ENCODE assay signal across 8 mouse cellular contexts in genomic region chr7:19295503-19296185, GRCm38 (mm10). TPM values are rescaled to one million over a fixed set of nuclear protein-coding genes. Genes with fewer than 3 reads are reported as not detected.
DNase-seq lines count a peak whose midpoint lies in the region; ATAC-seq lines count a peak whose summit lies in the region.

No protein-coding gene starts in this region.

- no peaks in the 10 kb centered on the region for H3K9me3 ChIP-seq in hindbrain, embryonic 13.5 days

- DNase-seq in NIH3T3 (ENCODE audit: low read depth) = peak; percentile 98
- peak; percentile 99 to 100 for DNase-seq in cerebellum, postnatal 14 days
- peak; percentile 89 to 95 for DNase-seq in frontal cortex, postnatal 14 days (ENCODE audit: low spot score in 2 of 2)
- peak; percentile 94 to 97 for DNase-seq in layer of hippocampus, postnatal 14 days (ENCODE audit: low spot score in 2 of 2)
- DNase-seq in lung, postnatal 10 days = peak; percentile 99
- peak; percentile 86 for DNase-seq in retina, adult 2 months (ENCODE audit: low read depth, low spot score)
- peak; percentile 96 for DNase-seq in thymus, postnatal 25 days

- H3K4me1 ChIP-seq in hindbrain, embryonic 13.5 days (replicated peaks) = peaks cover 20% of the 10 kb centered on the region

- no peaks in the 10 kb centered on the region for H3K27me3 ChIP-seq in hindbrain, embryonic 13.5 days

- 20% methylated on average over 20 of the region's 22 CpGs for WGBS in hindbrain, embryonic 13.5 days

- peak overlapping the region; percentile 41 for H3K4me2 ChIP-seq in hindbrain, embryonic 13.5 days

- peak; percentile 64 for ATAC-seq in hindbrain, embryonic 13.5 days (ENCODE audit: low FRiP score)

- H3K4me3 ChIP-seq in hindbrain, embryonic 13.5 days = 0 out of 2 replicates have a peak overlapping the region, but pooled peaks have one; percentile 12

- H3K9ac ChIP-seq in hindbrain, embryonic 13.5 days = no peak overlapping the region

- H3K27ac ChIP-seq in hindbrain, embryonic 13.5 days = no peak overlapping the region

- H3K36me3 ChIP-seq in hindbrain, embryonic 13.5 days = peaks cover 35% of the 10 kb centered on the region

RNA-seq across cellular contexts. Expression of gene Rtn2, which starts 13.2 kb away (rescaled TPM):
- 101 and 104 TPM in 2 replicates for polyA plus RNA-seq in hindbrain, embryonic 13.5 days (2015; fragmentation: Nextera tagmentation; extraction: Ambion mirVana)
- 100 to 1,000 TPM in 1 of 2 experiments, 10 to 100 TPM in 1; 93.0 to 104 TPM for total RNA-seq in layer of hippocampus, postnatal 14 days (2021)

RNA-seq across cellular contexts. Expression of gene Fosb, which starts 14.2 kb away (rescaled TPM):
- 0.06 and 0.08 TPM in 2 replicates for polyA plus RNA-seq in hindbrain, embryonic 13.5 days (2015; fragmentation: Nextera tagmentation; extraction: Ambion mirVana)
- total RNA-seq in layer of hippocampus, postnatal 14 days (2021) = 1 to 10 TPM; 6.1 to 6.5 TPM

RNA-seq across cellular contexts. Expression of gene Ppm1n, which starts 15.8 kb away (rescaled TPM):
- polyA plus RNA-seq in hindbrain, embryonic 13.5 days (2015; fragmentation: Nextera tagmentation; extraction: Ambion mirVana) = 0.49 and 0.69 TPM in 2 replicates
- total RNA-seq in layer of hippocampus, postnatal 14 days (2021) = under 1 TPM in 1 of 2 experiments, not detected in 1; 0.79 TPM

RNA-seq across cellular contexts. Expression of gene Vasp, which starts 24.0 kb away (rescaled TPM):
- polyA plus RNA-seq in hindbrain, embryonic 13.5 days (2015; fragmentation: Nextera tagmentation; extraction: Ambion mirVana) = 38.5 and 39.7 TPM in 2 replicates
- 10 to 100 TPM; 23.2 to 24.2 TPM for total RNA-seq in layer of hippocampus, postnatal 14 days (2021)

RNA-seq across cellular contexts. Expression of gene Ercc1, which starts 48.9 kb away (rescaled TPM):
- polyA plus RNA-seq in hindbrain, embryonic 13.5 days (2015; fragmentation: Nextera tagmentation; extraction: Ambion mirVana) = 84.9 and 96.6 TPM in 2 replicates
- 10 to 100 TPM; 38.3 to 44.7 TPM for total RNA-seq in layer of hippocampus, postnatal 14 days (2021)
